Mouse (Mus musculus) embryonic facial prominence, embryonic 15.5 days (tissue): ENCODE measurements around the gene Kyat3. TPM values are rescaled to one million over a fixed set of nuclear protein-coding genes. Genes with fewer than 3 reads are reported as not detected.

Experiments used
- ATAC-seq: fragments of 200-750 bp; cut with Nextera tagmentation; 2 replicates; pipeline ENCODE4 v1.8.0; 2017; ENCODE audit warnings: low read depth, moderate TSS enrichment; ENCODE audit not compliant: insufficient number of reproducible peaks, low FRiP score, low TSS enrichment
- H3K27ac ChIP-seq: fragments of 300-500 bp; sonication (generic); replicated peaks from 2 replicates; pipeline ENCODE4 v1.5.1; 2015; ENCODE audit warnings: mild to moderate bottlenecking, inconsistent platforms
- H3K27me3 ChIP-seq: fragments of 300-500 bp; sonication (generic); 2 replicates; pipeline ENCODE4 v1.6.1; 2015; ENCODE audit warnings: inconsistent platforms
- H3K36me3 ChIP-seq: fragments of 300-500 bp; sonication (generic); 2 replicates; pipeline ENCODE4 v1.6.1; 2015; ENCODE audit warnings: mild to moderate bottlenecking, inconsistent platforms
- H3K4me1 ChIP-seq: fragments of 300-500 bp; sonication (generic); 2 replicates; pipeline ENCODE4 v1.6.1; 2015; ENCODE audit warnings: inconsistent platforms
- H3K4me2 ChIP-seq: fragments of 300-500 bp; sonication (generic); replicated peaks from 2 replicates; pipeline ENCODE4 v1.6.1; 2015; ENCODE audit warnings: mild to moderate bottlenecking, inconsistent platforms
- H3K4me3 ChIP-seq: fragments of 300-500 bp; sonication (generic); replicated peaks from 2 replicates; pipeline ENCODE4 v1.5.1; 2015; ENCODE audit warnings: mild to moderate bottlenecking, inconsistent platforms
- H3K9ac ChIP-seq: fragments of 300-500 bp; sonication (generic); 2 replicates; pipeline ENCODE4 v1.6.1; 2015; ENCODE audit warnings: inconsistent platforms
- H3K9me3 ChIP-seq: fragments of 300-500 bp; sonication (generic); replicated peaks from 2 replicates; pipeline ENCODE4 v1.6.1; 2016; ENCODE audit warnings: inconsistent platforms
- WGBS: fragments of 180-500 bp; shearing (Covaris S2); methylation state at CpG from one replicate; pipeline ENCODE4 v1.1.7; 2015; 5-methylcytosine and 5-hydroxymethylcytosine counted together
- polyA plus RNA-seq: library from polyadenylated mRNA; unstranded; fragments of >200 nt; fragmentation: Nextera tagmentation; extraction: Ambion mirVana; gene quantifications from 2 replicates; pipeline ENCODE4 v1.2.1, GENCODE M21; 2015

Gene Kyat3
- polyA plus RNA-seq, 1 experiment from 2014 or later = 14.5 TPM

GRCm38 (mm10) chr3:142755132-142755867, 54.4 kb downstream of the Kyat3 start:
- no peak overlapping the region for H3K4me3 ChIP-seq
- 0 out of 2 replicates have a peak overlapping the region, but pooled peaks have one; percentile 5 for H3K4me2 ChIP-seq
- no peak overlapping the region for H3K9ac ChIP-seq
- no peaks in the 10 kb centered on the region for H3K4me1 ChIP-seq
- no peak for ATAC-seq
- H3K27me3 ChIP-seq = no peaks in the 10 kb centered on the region
- H3K27ac ChIP-seq = no peak overlapping the region
- 58% methylated on average over 18 of the region's 18 CpGs for WGBS
- H3K36me3 ChIP-seq = no peaks in the 10 kb centered on the region
- H3K9me3 ChIP-seq = no peaks in the 10 kb centered on the region

GRCm38 (mm10) chr3:142757841-142758240, 57.0 kb downstream of the Kyat3 start:
- H3K4me3 ChIP-seq = no peak overlapping the region

GRCm38 (mm10) chr3:142758593-142758992, 57.7 kb downstream of the Kyat3 start:
- Histone ChIP-seq H3K9ac (no peak overlapping the region), H3K4me1 (no peaks in the 10 kb centered on the region), H3K27ac (no peak overlapping the region), H3K27me3 (no peaks in the 10 kb centered on the region), H3K9me3 (no peaks in the 10 kb centered on the region), H3K36me3 (no peaks in the 10 kb centered on the region), H3K4me3 (no peak overlapping the region), H3K4me2 (no peak overlapping the region)
- 79% methylated on average over 7 of the region's 7 CpGs for WGBS
- ATAC-seq = no peak

More at GRCm38 (mm10) chr3:142757841-142758240, 57.0 kb downstream of the Kyat3 start:
- no peaks in the 10 kb centered on the region for H3K4me1 ChIP-seq
- no peak overlapping the region for H3K4me2 ChIP-seq
- no peaks in the 10 kb centered on the region for H3K36me3 ChIP-seq
- H3K9me3 ChIP-seq = no peaks in the 10 kb centered on the region
- no peak overlapping the region for H3K9ac ChIP-seq
- H3K27me3 ChIP-seq = no peaks in the 10 kb centered on the region
- WGBS = 40% methylated on average over 12 of the region's 12 CpGs
- no peak overlapping the region for H3K27ac ChIP-seq
- no peak for ATAC-seq

GRCm38 (mm10) chr3:142760356-142760755, 59.5 kb downstream of the Kyat3 start:
- Histone ChIP-seq H3K27ac (no peak overlapping the region), H3K9me3 (no peaks in the 10 kb centered on the region), H3K27me3 (no peaks in the 10 kb centered on the region), H3K4me2 (no peak overlapping the region), H3K4me1 (no peaks in the 10 kb centered on the region), H3K4me3 (no peak overlapping the region), H3K36me3 (no peaks in the 10 kb centered on the region), H3K9ac (no peak overlapping the region)
- no peak for ATAC-seq
- WGBS = 74% methylated on average over 6 of the region's 6 CpGs

- peak within 1 kb of the TSS; percentile 90 for H3K27ac ChIP-seq
- peak within 1 kb of the TSS; percentile 69 for H3K4me2 ChIP-seq
- H3K4me3 ChIP-seq = peak within 1 kb of the TSS; percentile 90
- H3K36me3 ChIP-seq = no peaks in the 10 kb centered on the region
- no peaks in the 10 kb centered on the region for H3K27me3 ChIP-seq
- H3K9me3 ChIP-seq = no peaks in the 10 kb centered on the region
- WGBS = under 1% methylated on average over 64 of the region's 64 CpGs
- ATAC-seq = peak; percentile 98
- H3K9ac ChIP-seq = peak within 1 kb of the TSS; percentile 93
- peaks cover 9% of the 10 kb centered on the region for H3K4me1 ChIP-seq
These were observed 64.3 kb downstream of the Kyat3 start, which contains the start of gene Gtf2b for GRCm38 (mm10) chr3:142764995-142765777. Gene Gtf2b, plus strand, starts transcription at chr3:142765045.

DNA sequence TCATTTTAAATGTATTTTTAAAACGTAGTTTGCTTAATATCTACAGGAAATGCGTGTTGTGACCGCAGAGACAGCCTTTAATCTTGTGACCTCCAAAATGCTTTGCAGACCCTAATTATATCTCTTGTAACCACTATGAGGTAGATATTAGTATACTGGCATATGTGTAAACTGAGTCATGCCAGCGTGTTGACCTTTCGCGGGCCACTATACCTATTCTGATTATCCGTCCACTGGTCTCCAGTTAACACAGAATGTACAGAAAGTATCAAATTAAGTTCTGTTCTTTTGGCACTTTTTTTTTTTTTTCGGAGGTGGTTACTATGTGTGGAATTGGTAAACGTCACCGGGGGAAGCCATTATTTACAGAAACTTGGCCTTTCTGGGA, 64.9 kb downstream of the Kyat3 start:
- WGBS = 15% methylated on average over 10 of the region's 10 CpGs
- H3K4me3 ChIP-seq = peak overlapping the region; percentile 90
- peak overlapping the region; percentile 69 for H3K4me2 ChIP-seq
- H3K36me3 ChIP-seq = 0 out of 2 replicates have a peak, but pooled peaks cover under 1% of the 10 kb centered on the region
- H3K9ac ChIP-seq = peak overlapping the region; percentile 93
- no peaks in the 10 kb centered on the region for H3K9me3 ChIP-seq
- no peak for ATAC-seq
- no peak overlapping the region; the same call in 1 of the 2 replicates for H3K27ac ChIP-seq
- H3K4me1 ChIP-seq = peaks cover 9% of the 10 kb centered on the region
- H3K27me3 ChIP-seq = no peaks in the 10 kb centered on the region

DNA sequence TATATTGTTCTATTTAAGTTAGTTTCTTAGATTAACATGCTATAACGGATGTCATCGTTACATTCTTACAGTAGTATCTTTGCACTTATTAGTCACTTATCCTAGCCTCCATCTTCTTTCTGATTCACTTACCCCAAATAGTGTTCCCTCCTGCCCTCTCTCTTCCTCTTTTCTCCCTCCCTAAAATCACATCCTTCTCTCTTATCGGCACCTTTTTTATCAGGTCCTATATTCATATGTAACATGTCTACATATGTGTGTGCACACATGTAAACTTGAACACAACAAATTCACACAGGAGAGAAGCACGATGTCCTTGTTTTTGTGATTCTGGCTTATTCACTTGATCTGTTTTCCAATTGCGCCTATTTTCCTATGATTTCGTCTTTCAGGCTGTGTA, 67.6 kb downstream of the Kyat3 start:
- no peak for ATAC-seq
- H3K9me3 ChIP-seq = no peaks in the 10 kb centered on the region
- H3K4me3 ChIP-seq = no peak overlapping the region
- 93% methylated on average over 6 of the region's 6 CpGs for WGBS
- H3K4me1 ChIP-seq = peaks cover 9% of the 10 kb centered on the region
- no peak overlapping the region for H3K9ac ChIP-seq
- H3K4me2 ChIP-seq = no peak overlapping the region
- no peak overlapping the region for H3K27ac ChIP-seq
- H3K27me3 ChIP-seq = no peaks in the 10 kb centered on the region
- H3K36me3 ChIP-seq = 0 out of 2 replicates have a peak, but pooled peaks cover 21% of the 10 kb centered on the region

DNA sequence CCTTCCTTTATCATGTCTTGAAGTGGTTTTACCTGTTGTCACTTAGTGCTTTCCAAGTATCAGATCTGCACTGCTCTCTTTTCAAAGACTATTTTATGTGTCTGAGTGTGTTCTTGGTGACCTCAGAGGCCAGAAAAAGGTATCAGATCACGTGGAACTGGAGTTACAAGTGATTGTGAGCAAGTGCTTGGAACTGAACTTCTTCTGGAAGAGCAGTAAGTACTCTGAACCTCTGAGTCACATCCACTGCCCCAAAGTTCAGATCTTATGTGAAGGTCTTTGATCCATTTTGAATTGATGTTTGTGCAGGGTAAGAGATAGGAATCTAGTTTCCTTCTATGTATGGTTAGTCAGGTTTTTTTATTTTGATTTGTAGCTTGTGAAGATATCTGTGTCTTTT, 69.7 kb downstream of the Kyat3 start:
- Histone ChIP-seq H3K4me2 (no peak overlapping the region), H3K27ac (no peak overlapping the region), H3K9ac (no peak overlapping the region), H3K9me3 (no peaks in the 10 kb centered on the region), H3K4me1 (peaks cover 9% of the 10 kb centered on the region), H3K36me3 (0 out of 2 replicates have a peak, but pooled peaks cover 23% of the 10 kb centered on the region), H3K4me3 (no peak overlapping the region), H3K27me3 (no peaks in the 10 kb centered on the region)
- ATAC-seq = no peak
- WGBS = 45% methylated on average over 1 of the region's 1 CpGs

GRCm38 (mm10) chr3:142773538-142774191, 72.8 kb downstream of the Kyat3 start:
- H3K9ac ChIP-seq = no peak overlapping the region
- ATAC-seq = no peak
- H3K27ac ChIP-seq = no peak overlapping the region
- H3K27me3 ChIP-seq = no peaks in the 10 kb centered on the region
- no peak overlapping the region for H3K4me3 ChIP-seq
- H3K4me2 ChIP-seq = no peak overlapping the region
- 73% methylated on average over 4 of the region's 4 CpGs for WGBS
- H3K9me3 ChIP-seq = no peaks in the 10 kb centered on the region
- no peaks in the 10 kb centered on the region for H3K4me1 ChIP-seq
- peaks cover 38% of the 10 kb centered on the region; the same call in 1 of the 2 replicates for H3K36me3 ChIP-seq

GRCm38 (mm10) chr3:142777227-142777626, 76.4 kb downstream of the Kyat3 start:
- H3K9ac ChIP-seq = no peak overlapping the region
- no peaks in the 10 kb centered on the region for H3K4me1 ChIP-seq
- H3K9me3 ChIP-seq = no peaks in the 10 kb centered on the region
- no peak overlapping the region for H3K4me2 ChIP-seq
- WGBS = 79% methylated on average over 3 of the region's 3 CpGs
- H3K36me3 ChIP-seq = peaks cover 62% of the 10 kb centered on the region
- no peak overlapping the region for H3K4me3 ChIP-seq
- H3K27ac ChIP-seq = no peak overlapping the region
- ATAC-seq = no peak
- no peaks in the 10 kb centered on the region for H3K27me3 ChIP-seq
